Mouse (Mus musculus) thymus, postnatal 14 days (tissue): ENCODE measurements around the gene Ddx11.
"Not testable (repeated sequence)": the region's sequence is repeated elsewhere in the genome, so short reads cannot be mapped to it uniquely, and the experiment has no call there.

Experiments
- DNase-seq: peaks from one replicate; pipeline ENCODE4 v3.0.0; 2021

Gene Ddx11

DNA sequence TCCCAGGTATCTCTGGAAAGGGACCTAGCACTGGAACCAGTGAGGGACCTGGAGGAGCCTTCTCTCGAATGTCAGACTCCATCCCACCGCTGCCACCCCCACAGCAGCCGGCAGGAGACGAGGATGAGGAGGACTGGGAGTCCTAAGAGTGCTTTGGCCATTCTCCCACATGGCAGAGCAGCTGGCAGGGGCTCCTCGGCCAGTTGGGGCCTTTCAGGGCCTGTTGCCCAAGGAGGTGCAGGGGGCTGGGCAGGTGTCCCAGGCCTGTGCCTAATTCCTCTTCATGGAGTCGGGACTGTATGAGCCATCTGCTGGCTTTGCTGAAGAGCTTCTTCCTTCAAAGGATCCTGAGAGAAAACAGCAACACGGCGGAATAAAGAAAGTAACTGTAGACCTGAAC is 4.3 kb upstream of the Ddx11 start:
- no peak for DNase-seq

DNA sequence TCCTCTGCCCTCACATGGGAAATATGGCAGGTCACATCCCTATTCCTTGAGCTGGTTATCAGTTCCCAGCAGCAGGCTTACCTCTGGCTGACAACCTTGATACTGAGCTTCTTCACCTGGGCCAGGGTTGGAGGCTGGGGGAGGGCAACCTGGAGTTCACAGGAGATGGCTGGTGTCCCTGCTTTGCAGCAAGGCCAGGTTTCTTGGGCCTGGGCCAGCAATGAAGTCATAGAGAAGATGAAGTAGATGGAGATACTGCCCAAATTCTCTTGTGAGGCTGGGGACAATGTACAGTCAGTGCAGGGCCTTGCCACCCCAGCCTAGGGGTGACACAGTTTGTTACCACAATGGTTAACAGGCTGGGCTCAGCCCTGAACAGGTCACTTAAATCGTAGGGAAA is 2.6 kb upstream of the Ddx11 start:
- no peak for DNase-seq

DNA sequence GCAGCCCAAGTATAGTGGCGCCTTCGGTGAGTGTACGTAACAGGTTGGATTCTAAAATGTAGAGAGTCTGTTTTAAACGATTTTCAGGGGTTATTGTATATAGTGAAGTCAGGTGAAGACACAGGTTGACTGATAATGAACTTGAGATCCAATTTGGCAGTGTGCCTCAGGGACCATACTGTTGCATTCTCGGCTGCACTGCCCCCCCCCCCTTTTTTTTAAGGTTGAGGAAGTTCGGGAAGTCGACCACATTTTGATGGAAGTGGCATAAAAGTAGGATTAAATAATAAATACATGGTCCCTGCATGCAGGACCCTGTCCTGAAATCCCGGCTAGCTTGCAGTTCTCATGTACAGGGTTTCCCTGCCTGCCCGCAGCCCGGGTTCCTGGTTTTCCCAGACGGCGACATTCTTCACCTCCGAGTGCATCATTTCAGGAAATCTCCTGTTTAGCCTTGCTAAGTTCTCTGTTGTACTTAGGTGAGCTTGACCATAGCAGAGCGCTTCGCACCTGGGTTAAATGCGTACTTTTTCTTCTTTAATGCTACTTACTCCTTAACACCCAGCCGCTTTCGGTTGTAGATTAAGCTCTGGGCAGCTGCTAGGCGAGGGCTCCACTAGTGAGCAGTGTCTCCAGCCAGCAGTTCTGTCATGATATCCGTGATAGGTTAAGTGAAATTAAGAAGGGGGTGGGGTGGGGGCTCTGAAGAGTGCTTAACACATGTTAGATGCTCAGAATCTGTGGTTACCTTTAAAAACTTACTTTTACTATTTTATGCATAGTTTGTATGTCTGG is 693 bp downstream of the Ddx11 start:
- DNase-seq, result peak; percentile 18

DNA sequence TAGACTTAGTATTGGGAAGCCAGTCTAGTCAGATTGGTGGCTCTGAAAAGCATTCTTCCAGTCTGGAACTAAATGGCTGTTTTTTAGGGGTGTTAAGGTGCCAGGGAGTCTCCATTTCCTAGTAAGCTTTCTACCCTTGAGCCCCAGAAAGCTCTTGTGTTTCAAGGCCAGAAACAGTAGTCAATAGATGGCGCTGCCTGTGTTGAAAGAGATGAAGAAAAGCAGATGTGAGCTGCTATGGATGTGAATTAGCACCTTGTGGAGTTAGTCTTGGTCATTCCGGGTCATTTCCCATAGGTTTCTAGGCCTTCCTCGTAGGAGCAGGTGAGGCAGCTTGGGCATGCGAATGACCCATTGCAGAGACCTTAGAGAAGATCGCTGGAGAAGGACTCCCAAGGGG is 1.9 kb downstream of the Ddx11 start:
- no peak for DNase-seq

DNA sequence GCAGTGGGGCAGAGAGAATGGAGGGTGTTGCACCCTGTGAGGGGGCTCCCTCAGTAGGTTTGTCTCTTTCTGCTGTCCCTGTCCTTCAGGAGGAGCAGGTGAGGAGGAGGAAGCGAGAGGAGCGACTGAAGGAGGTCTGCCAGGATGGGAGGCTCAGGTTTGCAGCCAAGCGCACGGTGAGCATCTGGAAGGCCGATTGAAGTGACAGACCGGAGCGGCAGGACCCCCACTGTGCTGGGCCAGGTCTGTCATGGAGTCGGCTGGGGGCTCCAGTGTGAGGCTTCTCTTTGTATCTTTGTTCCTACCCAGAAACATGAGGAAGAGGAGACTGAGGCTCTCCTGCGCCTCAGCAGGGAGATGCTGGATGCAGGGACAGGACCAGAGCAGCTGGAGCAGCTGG is 7.1 kb downstream of the Ddx11 start:
- DNase-seq, result no peak

DNA sequence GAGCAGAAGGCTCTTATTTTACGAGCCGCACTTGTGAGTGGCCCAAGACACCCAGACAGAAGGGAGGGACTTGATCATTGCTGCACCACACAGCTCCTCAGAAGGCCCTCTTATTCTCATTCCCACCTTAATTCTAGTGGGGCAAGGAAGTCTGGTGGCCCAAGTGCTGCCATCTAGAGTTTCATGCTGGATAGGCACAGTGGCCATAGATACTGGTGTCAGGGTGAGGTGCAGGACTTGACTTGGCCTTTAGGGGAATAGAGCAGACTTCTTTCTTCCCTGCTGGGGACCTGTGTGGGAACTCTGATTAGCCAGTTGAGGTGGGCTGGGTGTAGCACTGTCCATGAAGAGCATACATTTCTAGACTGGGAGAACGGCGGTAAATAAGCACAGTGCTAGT is 7.9 kb downstream of the Ddx11 start:
- peak; percentile 61 for DNase-seq

DNA sequence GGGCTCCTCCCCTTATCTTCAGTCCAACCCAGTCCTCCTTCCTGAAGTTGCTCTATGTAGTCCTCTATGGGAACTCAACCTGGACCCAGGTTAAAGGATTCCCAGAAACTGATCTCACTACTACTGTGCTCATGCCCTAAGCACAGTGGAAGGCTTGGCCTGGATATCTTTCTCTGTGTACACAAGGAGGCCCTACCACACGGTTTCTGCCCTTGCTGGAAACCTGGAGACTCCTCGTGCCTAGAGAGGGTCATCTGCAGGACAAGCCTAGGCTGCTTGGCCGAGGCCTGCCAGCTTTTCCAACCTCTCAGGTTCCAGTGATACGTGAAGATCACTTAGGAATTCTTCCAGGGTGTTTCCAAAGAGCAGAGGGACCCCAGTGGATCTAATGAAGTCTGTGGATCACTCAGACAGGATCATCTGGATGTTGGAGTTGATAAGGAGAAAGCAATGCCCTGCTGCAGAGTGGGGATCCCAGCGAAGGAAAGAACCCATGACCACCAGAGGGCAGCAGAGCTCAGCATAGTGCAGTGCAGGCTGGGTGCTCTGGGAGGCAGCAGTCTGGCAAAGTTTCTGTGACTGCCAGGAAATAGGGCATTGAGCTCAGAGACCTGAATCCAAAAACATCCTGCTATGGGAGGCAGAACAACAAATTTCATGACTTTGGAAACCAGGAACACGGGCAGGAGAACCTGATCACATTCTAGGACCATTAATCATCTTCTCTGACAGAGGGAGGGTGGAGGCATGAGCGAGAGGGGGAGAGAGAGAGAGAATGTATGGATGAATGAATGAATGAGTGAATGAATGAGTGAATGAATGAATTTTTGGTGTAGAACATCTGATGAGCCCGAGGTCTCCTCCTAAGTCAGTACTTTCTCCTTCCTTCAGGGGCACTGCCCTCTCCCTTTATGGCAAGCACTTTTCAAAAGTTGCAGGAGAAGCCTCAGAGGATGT is 29.7 kb downstream of the Ddx11 start:
- not testable (repeated sequence) for DNase-seq

DNA sequence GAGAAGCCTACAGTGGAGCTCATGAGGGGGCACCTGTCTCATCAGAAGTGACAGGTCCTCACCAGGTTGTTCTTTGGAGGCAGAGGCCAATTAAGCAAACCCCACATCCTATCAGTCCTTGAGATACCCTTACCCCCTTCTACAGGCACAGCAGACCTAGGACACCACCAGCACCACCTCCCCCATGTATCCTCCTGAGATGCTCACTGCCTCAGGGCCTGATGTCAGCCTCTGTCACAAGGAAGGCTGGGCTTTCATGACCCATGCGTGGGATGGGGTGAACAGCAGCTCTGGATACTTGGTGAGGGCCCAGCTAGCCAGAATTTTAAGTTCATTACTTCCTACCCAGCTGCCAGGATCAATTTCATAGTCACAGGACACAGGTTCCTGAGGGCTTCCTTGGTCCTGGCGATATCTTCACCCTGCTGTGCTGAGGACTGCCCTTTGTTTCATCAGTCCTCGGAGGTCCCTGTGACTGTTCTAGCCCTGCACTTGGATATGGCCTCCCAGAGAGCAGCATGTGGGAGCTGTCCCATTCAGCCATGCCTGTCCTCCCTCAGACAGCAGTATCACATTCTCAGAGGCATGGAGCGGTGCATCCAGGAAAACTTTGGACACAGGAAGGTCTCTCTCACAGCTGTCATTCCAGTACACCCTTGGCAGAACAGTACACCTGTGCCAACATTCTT is 30.6 kb downstream of the Ddx11 start:
- not testable (repeated sequence) for DNase-seq

DNA sequence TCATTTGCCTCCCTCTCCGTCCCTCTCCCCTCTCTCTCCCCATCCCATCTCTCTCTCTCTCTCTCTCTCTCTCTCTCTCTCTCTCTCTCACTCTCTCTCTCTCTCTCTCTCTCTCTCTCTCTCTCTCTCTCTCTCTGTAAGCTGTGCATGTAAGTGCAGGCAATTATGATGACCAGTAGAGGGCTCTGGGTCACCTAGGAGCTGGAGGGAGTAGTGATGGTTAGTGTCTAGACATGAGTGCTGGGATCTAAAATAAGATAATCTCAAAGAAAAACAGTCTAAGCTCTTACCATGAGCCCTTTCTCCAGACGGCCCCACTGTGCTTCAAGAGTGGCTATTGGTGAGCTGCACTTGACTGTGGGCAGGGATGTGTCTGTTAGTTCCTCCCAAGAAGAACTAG is 31.6 kb downstream of the Ddx11 start:
- DNase-seq, result no peak

DNA sequence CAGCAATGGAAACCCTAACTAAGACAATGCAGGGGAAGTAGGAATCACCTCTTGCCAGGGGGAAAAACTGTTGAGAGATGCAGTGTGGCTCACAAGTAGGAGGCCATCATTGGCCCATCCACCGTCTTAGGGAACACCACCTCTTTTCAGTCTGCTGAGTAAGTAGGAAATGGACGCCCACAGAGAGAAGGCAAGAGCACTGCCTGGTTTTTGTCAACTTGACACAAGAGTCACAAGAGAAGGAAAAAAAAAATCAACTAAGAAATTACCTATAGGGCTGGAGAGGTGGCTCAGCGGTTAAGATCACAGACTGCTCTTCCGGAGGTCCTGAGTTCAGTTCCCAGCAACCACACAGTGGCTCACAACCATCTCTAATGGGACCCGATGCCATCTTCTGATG is 35.0 kb downstream of the Ddx11 start:
- no peak for DNase-seq

DNA sequence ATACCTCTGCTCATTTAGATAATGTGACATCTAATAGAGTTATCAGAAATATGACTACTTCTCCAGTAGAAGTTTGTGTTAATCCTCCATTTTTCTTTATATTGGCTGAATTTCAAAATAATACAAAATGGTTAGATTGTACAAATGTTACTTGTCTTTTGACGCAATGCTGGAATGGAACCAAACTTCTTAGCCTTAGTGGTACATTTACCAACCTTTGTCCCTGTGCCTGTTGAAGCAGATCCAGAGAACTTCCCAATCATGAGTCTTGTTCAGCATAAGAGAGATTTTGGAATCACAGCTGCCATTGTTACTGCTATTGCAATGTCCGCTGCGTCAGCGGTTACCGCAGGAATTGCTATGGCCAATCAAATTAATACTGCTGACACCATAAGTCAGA is 43.8 kb downstream of the Ddx11 start:
- DNase-seq, result not testable (repeated sequence)

DNA sequence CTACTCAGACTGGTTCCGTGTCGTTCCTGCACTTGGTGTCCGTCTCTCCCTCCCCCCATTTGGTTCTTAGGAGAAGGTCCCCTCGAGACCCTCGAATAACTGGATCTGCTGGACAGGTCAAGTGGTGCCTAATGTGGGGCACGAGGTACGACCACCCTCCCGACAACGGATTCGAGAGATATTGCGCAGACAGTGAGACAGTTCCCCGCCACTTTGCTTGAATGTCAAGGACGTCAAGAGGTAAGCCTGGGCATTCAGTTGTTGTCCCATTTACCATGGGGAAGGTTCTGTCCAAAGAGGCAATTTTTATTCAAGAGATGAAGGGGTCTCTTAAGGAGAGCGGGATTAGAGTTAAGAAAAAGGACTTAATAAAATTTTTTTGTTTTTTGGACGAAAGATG is 47.7 kb downstream of the Ddx11 start:
- not testable (repeated sequence) for DNase-seq

DNA sequence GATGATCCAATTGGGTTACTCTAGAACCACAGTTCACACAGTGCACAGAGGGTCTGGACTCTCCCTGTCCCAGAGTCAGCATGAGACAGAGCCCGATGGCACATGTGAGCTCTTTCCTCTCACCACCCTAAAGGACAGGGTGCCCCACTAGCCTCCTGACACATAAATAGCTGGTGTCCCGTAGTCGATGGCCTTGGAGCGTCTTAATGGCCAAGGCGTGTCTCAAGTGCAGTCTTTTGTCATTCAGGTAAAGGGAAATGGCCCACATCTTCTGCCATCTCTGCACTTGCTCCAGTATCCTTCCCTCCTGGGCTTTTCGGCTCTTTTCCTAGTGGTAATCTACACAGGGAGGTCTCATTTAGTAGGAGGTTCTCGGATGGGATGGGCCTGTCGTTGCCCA is 67.3 kb downstream of the Ddx11 start:
- DNase-seq, result no peak

DNA sequence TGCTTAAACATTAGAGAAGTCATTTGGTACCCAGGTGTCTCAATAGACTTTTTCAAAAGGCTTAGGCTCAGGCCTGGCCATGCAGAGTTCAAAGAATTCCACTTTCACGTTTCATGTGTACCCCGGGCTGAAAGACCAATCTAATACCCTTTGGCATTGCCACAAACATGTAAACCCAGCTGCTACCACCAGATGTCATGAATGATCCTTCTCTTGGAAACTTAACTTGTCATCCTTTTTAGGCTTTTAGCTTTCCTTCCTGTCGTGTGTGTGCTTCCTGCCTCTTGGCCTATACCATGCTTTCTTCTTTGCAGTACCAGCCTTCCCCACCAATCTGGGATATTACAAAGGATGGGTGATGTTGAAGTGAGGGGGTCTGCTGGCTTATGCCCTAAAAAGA is 73.7 kb downstream of the Ddx11 start:
- DNase-seq, result no peak
